Mouse (Mus musculus): Measurements from ENCODE around the gene Tex2. TPM values are rescaled to one million over a fixed set of nuclear protein-coding genes. Genes with fewer than 3 reads are reported as not detected.

Tex2 gene
- polyA plus RNA-seq, 1 experiment from 2014 or later = 24.0 TPM

GRCm38 (mm10) chr11:106527926-106528325, 85.3 kb downstream of the Tex2 start:
- no peaks in the 10 kb centered on the region for H3K9me3 ChIP-seq
- 0 out of 2 replicates have a peak, but pooled peaks cover 6% of the 10 kb centered on the region for H3K4me1 ChIP-seq (replicated peaks)
- no peaks in the 10 kb centered on the region for H3K27me3 ChIP-seq
- no peak overlapping the region for H3K4me2 ChIP-seq
- peaks cover 30% of the 10 kb centered on the region for H3K36me3 ChIP-seq
- no peak overlapping the region for H3K4me3 ChIP-seq
- no peak overlapping the region for H3K9ac ChIP-seq
- H3K27ac ChIP-seq (replicated peaks) = no peak overlapping the region
- ATAC-seq (ENCODE audit: low read depth) = no peak
- 41% methylated on average over 1 of the region's 1 CpGs for WGBS

DNA sequence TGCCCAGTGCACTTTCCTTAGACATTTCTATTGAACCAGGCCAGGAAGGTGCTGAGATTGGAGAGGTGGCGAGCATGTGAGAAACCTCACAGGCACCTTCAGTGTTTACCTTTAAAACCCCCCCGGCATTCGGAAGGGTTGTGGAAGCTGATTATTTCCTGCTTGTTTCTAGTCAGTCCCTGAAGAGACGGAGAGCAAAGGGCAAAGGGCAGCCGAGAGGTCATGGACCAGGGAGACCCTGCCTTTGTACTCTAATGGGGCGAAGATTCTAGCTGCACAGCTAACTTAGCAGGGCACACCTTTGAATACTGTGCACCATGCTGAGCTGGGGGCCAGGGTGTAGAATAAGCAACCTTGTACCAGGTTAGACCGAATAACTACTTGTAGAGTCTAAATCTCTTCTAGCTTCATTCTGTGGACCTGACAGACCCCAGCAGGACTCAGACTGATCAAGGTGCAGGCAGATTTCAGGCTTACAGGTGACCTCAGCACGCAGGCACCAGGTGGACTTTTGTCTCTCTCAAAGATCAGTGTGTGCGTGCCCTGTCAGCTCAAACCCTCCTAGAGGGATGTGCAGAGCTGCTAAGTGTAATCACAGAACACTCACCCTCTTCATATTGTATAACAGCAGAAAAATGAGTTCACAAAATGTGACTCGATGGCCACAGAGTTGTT, 85.9 kb downstream of the Tex2 start:
- H3K9ac ChIP-seq = no peak overlapping the region

GRCm38 (mm10) chr11:106522538-106522937, 90.7 kb downstream of the Tex2 start:
- H3K9ac ChIP-seq = no peak overlapping the region
- H3K27ac ChIP-seq (replicated peaks) = no peak overlapping the region
- H3K36me3 ChIP-seq = 0 out of 2 replicates have a peak, but pooled peaks cover 6% of the 10 kb centered on the region
- no peak for ATAC-seq (ENCODE audit: low read depth)
- H3K4me3 ChIP-seq = no peak overlapping the region
- H3K27me3 ChIP-seq = no peaks in the 10 kb centered on the region
- H3K9me3 ChIP-seq = no peaks in the 10 kb centered on the region
- H3K4me1 ChIP-seq (replicated peaks) = peaks cover 40% of the 10 kb centered on the region
- WGBS = 65% methylated on average over 3 of the region's 3 CpGs
- H3K4me2 ChIP-seq = no peak overlapping the region

More for the DNA sequence above, 85.9 kb downstream of the Tex2 start:
- Histone ChIP-seq H3K4me3 (no peak overlapping the region), H3K9me3 (no peaks in the 10 kb centered on the region), H3K4me2 (no peak overlapping the region), H3K36me3 (peaks cover 25% of the 10 kb centered on the region), H3K27ac (replicated peaks) (no peak overlapping the region), H3K27me3 (no peaks in the 10 kb centered on the region), H3K4me1 (replicated peaks) (0 out of 2 replicates have a peak, but pooled peaks cover 10% of the 10 kb centered on the region)
- 43% methylated on average over 10 of the region's 10 CpGs for WGBS
- ATAC-seq (ENCODE audit: low read depth) = no peak

GRCm38 (mm10) chr11:106521612-106522011, 91.6 kb downstream of the Tex2 start:
- peak overlapping the region; percentile 28; the same call in 1 of the 2 replicates for H3K27ac ChIP-seq (replicated peaks)
- ATAC-seq (ENCODE audit: low read depth) = no peak
- peak overlapping the region; percentile 38; the same call in 1 of the 2 replicates for H3K9ac ChIP-seq
- H3K36me3 ChIP-seq = 0 out of 2 replicates have a peak, but pooled peaks cover 6% of the 10 kb centered on the region
- H3K27me3 ChIP-seq = no peaks in the 10 kb centered on the region
- 30% methylated on average over 4 of the region's 4 CpGs for WGBS
- H3K4me1 ChIP-seq (replicated peaks) = peaks cover 40% of the 10 kb centered on the region
- no peak overlapping the region for H3K4me2 ChIP-seq
- no peak overlapping the region for H3K4me3 ChIP-seq
- H3K9me3 ChIP-seq = no peaks in the 10 kb centered on the region

GRCm38 (mm10) chr11:106520404-106520803, 92.8 kb downstream of the Tex2 start:
- Histone ChIP-seq H3K4me2 (no peak overlapping the region), H3K4me1 (replicated peaks) (peaks cover 41% of the 10 kb centered on the region), H3K27ac (replicated peaks) (no peak overlapping the region), H3K4me3 (no peak overlapping the region), H3K27me3 (no peaks in the 10 kb centered on the region), H3K9me3 (no peaks in the 10 kb centered on the region), H3K9ac (no peak overlapping the region), H3K36me3 (no peaks in the 10 kb centered on the region)
- 19% methylated on average over 3 of the region's 3 CpGs for WGBS
- no peak for ATAC-seq (ENCODE audit: low read depth)

- H3K4me3 ChIP-seq = no peak overlapping the region
- no peaks in the 10 kb centered on the region for H3K27me3 ChIP-seq
- H3K27ac ChIP-seq (replicated peaks) = no peak overlapping the region
- H3K36me3 ChIP-seq = no peaks in the 10 kb centered on the region
- no peak for ATAC-seq (ENCODE audit: low read depth)
- no peak overlapping the region for H3K9ac ChIP-seq
- 65% methylated on average over 4 of the region's 4 CpGs for WGBS
- no peaks in the 10 kb centered on the region for H3K9me3 ChIP-seq
- peaks cover 50% of the 10 kb centered on the region for H3K4me1 ChIP-seq (replicated peaks)
- H3K4me2 ChIP-seq = no peak overlapping the region
These were observed 93.7 kb downstream of the Tex2 start for GRCm38 (mm10) chr11:106519519-106519918.

- peaks cover 53% of the 10 kb centered on the region for H3K4me1 ChIP-seq (replicated peaks)
These were observed 94.8 kb downstream of the Tex2 start for GRCm38 (mm10) chr11:106518391-106518790.

DNA sequence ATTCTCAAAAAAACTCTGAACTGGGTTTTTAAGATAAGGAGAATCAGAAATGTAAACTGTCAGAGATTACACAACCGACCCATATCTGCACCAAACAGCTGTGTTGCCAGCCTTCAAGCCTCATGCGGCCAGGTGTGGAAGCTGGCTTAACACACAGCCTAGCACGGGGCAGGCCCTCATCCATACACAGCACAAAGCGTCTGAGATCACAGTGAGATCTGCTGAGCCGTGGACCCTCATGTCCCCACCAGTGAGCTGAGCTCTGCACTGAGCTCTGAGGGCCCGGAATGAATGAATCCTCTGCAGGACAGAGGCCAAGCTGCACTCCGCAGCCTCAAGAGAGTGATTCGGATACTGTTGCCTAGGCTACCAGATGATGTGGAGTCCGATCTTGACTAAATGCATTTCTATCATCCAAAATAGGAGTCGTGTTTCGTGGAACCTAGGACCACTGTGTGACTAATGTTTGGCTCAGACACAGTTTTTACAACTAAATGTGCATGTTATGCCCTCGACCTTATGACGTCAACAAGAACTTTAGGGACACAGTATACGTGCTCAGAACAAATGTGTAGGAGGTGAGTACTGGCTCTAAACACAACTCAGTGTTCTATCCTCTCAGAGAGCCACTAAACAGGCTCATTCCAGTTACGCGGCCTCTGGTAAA, 98.0 kb downstream of the Tex2 start:
- 54% methylated on average over 16 of the region's 16 CpGs for WGBS
- Histone ChIP-seq H3K4me3 (no peak overlapping the region), H3K27me3 (no peaks in the 10 kb centered on the region), H3K4me1 (replicated peaks) (peaks cover 36% of the 10 kb centered on the region), H3K4me2 (no peak overlapping the region), H3K36me3 (peaks cover 22% of the 10 kb centered on the region), H3K27ac (replicated peaks) (peak overlapping the region; percentile 63; the same call in 1 of the 2 replicates), H3K9ac (0 out of 2 replicates have a peak overlapping the region, but pooled peaks have one; percentile 4), H3K9me3 (no peaks in the 10 kb centered on the region)
- ATAC-seq (ENCODE audit: low read depth) = peak; percentile 62; the same call in 1 of the 2 replicates

More at GRCm38 (mm10) chr11:106518391-106518790, 94.8 kb downstream of the Tex2 start:
- Histone ChIP-seq H3K9me3 (no peaks in the 10 kb centered on the region), H3K36me3 (no peaks in the 10 kb centered on the region), H3K4me2 (no peak overlapping the region), H3K27ac (replicated peaks) (no peak overlapping the region), H3K9ac (no peak overlapping the region), H3K4me3 (no peak overlapping the region), H3K27me3 (no peaks in the 10 kb centered on the region)
- WGBS = 50% methylated on average over 4 of the region's 4 CpGs
- no peak for ATAC-seq (ENCODE audit: low read depth)

- Histone ChIP-seq H3K9ac (0 out of 2 replicates have a peak overlapping the region, but pooled peaks have one; percentile 4), H3K36me3 (peaks cover 30% of the 10 kb centered on the region)
These were observed 98.8 kb downstream of the Tex2 start for GRCm38 (mm10) chr11:106514446-106514845.

GRCm38 (mm10) chr11:106513166-106513565, 100.1 kb downstream of the Tex2 start:
- H3K4me2 ChIP-seq = no peak overlapping the region
- peaks cover 17% of the 10 kb centered on the region for H3K4me1 ChIP-seq (replicated peaks)
- H3K27me3 ChIP-seq = no peaks in the 10 kb centered on the region
- no peak overlapping the region; the same call in 1 of the 2 replicates for H3K27ac ChIP-seq (replicated peaks)
- H3K4me3 ChIP-seq = no peak overlapping the region
- WGBS = 39% methylated on average over 2 of the region's 2 CpGs
- peaks cover 43% of the 10 kb centered on the region for H3K36me3 ChIP-seq
- H3K9me3 ChIP-seq = no peaks in the 10 kb centered on the region
- ATAC-seq (ENCODE audit: low read depth) = no peak
- no peak overlapping the region for H3K9ac ChIP-seq

More at GRCm38 (mm10) chr11:106514446-106514845, 98.8 kb downstream of the Tex2 start:
- peak overlapping the region; percentile 63; the same call in 1 of the 2 replicates for H3K27ac ChIP-seq (replicated peaks)
- no peaks in the 10 kb centered on the region for H3K27me3 ChIP-seq
- H3K9me3 ChIP-seq = no peaks in the 10 kb centered on the region
- no peak overlapping the region for H3K4me2 ChIP-seq
- no peak overlapping the region for H3K4me3 ChIP-seq
- WGBS = 58% methylated on average over 5 of the region's 5 CpGs
- H3K4me1 ChIP-seq (replicated peaks) = peaks cover 28% of the 10 kb centered on the region
- no peak for ATAC-seq (ENCODE audit: low read depth)

GRCm38 (mm10) chr11:106512006-106512390, 101.2 kb downstream of the Tex2 start:
- H3K4me3 ChIP-seq = no peak overlapping the region
- H3K9me3 ChIP-seq = no peaks in the 10 kb centered on the region
- H3K27me3 ChIP-seq = no peaks in the 10 kb centered on the region
- no peak overlapping the region for H3K4me2 ChIP-seq
- no peak for ATAC-seq (ENCODE audit: low read depth)
- no peak overlapping the region for H3K9ac ChIP-seq
- peaks cover 44% of the 10 kb centered on the region for H3K36me3 ChIP-seq
- H3K4me1 ChIP-seq (replicated peaks) = peaks cover 14% of the 10 kb centered on the region
- no peak overlapping the region for H3K27ac ChIP-seq (replicated peaks)
- WGBS = 94% methylated on average over 7 of the region's 7 CpGs

DNA sequence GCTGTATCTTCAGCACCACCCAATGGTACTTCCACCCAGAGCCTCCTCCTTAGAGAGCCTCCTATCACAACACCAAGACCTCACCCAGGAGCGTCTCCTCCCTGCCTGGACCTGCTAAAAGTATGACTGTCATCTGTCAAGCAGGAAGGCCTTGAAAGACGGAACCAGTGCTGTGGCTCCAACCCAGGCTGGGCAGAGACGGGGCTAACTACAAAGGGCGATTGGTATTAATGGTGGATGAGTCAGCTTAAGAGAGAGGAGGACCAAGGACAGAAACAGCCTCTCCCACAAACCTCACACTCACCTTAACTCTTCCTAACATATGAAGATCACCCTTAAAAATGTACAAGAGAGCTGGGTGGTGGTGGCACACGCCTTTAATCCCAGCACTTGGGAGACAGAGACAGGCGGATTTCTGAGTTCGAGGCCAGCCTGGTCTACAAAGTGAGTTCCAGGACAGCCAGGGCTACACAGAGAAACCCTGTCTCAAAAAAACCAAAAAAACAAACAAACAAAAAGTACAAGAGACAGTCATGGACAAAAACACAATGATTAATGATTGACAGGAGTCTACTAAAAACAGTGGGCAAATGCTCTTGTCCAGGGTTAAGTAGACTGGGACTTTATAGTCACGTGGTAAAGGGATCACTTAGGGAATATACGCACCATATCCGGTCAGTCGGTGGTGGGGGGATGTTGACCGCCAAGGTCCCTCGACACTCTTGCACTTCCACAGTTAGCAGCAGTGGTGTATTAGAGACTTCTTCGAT, 101.8 kb downstream of the Tex2 start:
- no peak for ATAC-seq (ENCODE audit: low read depth)
- no peak overlapping the region for H3K9ac ChIP-seq
- H3K4me1 ChIP-seq (replicated peaks) = peaks cover 14% of the 10 kb centered on the region
- WGBS = 90% methylated on average over 14 of the region's 14 CpGs
- H3K27ac ChIP-seq (replicated peaks) = no peak overlapping the region
- peaks cover 49% of the 10 kb centered on the region for H3K36me3 ChIP-seq
- no peaks in the 10 kb centered on the region for H3K27me3 ChIP-seq
- H3K4me2 ChIP-seq = no peak overlapping the region
- H3K9me3 ChIP-seq = no peaks in the 10 kb centered on the region
- H3K4me3 ChIP-seq = no peak overlapping the region

Data from neural tube, embryonic 13.5 days (tissue).